Comparison of ENCODE assay signal across 13 mouse cellular contexts in the genomic region with DNA sequence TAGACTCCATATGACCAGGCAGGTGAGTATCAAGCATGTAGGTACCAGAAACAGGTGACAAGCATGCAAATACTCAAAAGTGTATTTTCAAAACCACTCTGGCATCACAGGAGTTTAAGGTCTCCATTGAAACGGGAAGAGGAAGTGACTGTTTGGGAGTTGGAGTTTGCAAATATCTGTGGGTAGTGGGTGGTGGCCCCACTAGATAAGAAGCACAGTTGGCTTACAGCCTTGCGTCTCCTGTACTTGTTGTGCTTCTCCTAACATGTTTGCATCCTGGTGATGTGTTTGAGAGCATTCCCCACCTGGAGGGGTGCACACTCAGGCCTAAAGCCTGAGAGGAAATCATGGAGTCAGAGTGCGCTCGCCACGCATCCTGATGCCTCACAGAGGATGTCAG.
"Had no signal": no experiment of that assay in that cellular context is flagged by ENCODE, and none has a peak within 500 bp of the region (broad histone marks: within the 10 kb centered on the region; RNA-seq: fewer than 3 reads in every experiment).

No protein-coding gene starts in this region.

- H3K9ac ChIP-seq: limb, embryonic 13.5 days; liver, embryonic 15.5 days; lung, embryonic 14.5 days; midbrain, embryonic 12.5 days had no signal

- H3K4me3 ChIP-seq: layer of hippocampus, adult 2 months; limb, embryonic 13.5 days; liver, embryonic 15.5 days; megakaryocyte, embryonic 14.5 days; midbrain, embryonic 12.5 days had no signal

- H3K9me3 ChIP-seq: limb, embryonic 13.5 days; liver, embryonic 15.5 days; midbrain, embryonic 12.5 days had no signal

- H3K4me1 ChIP-seq: midbrain, embryonic 12.5 days had no signal

- H3K36me3 ChIP-seq: limb, embryonic 13.5 days; liver, embryonic 15.5 days; midbrain, embryonic 12.5 days had no signal

- H3K4me2 ChIP-seq: limb, embryonic 13.5 days; liver, embryonic 15.5 days; lung, embryonic 14.5 days; midbrain, embryonic 12.5 days had no signal

- ATAC-seq: inflammation-experienced regulatory T-cells, adult 6 months had no signal

- H3K27ac ChIP-seq: layer of hippocampus, adult 2 months; limb, embryonic 13.5 days; liver, embryonic 15.5 days; midbrain, embryonic 12.5 days had no signal

- DNase-seq: kidney, adult 11 months; kidney, postnatal 25 days; left cerebral cortex, postnatal 4 days; lung, embryonic 14.5 days; lung, postnatal 10 days; right cerebral cortex, postnatal 25 days; thymus, postnatal 36 days had no signal

- H3K27me3 ChIP-seq: limb, embryonic 13.5 days; liver, embryonic 15.5 days; midbrain, embryonic 12.5 days had no signal
